Mouse (Mus musculus): ENCODE results near the gene Nckap1l. TPM values are rescaled to one million over a fixed set of nuclear protein-coding genes. Genes with fewer than 3 reads are reported as not detected.

Nckap1l gene
- polyA plus RNA-seq, 1 experiment from 2014 or later = 2.7 TPM

- Histone ChIP-seq H3K9me3 (no peaks in the 10 kb centered on the region), H3K27ac (no peak overlapping the region), H3K4me1 (replicated peaks) (peaks cover 18% of the 10 kb centered on the region), H3K27me3 (ENCODE audit: insufficient read depth, poor library complexity, severe bottlenecking) (no peaks in the 10 kb centered on the region), H3K4me3 (no peak overlapping the region), H3K36me3 (no peaks in the 10 kb centered on the region)
- WGBS = 86% methylated on average over 2 of the region's 2 CpGs
- no peak for DNase-seq (ENCODE audit: low spot score)
Measured at GRCm38 (mm10) chr15:103480129-103480528, 26.5 kb downstream of the Nckap1l start.

GRCm38 (mm10) chr15:103482488-103482887, 28.9 kb downstream of the Nckap1l start:
- Histone ChIP-seq H3K27me3 (ENCODE audit: insufficient read depth, poor library complexity, severe bottlenecking) (no peaks in the 10 kb centered on the region), H3K4me1 (replicated peaks) (peaks cover 18% of the 10 kb centered on the region), H3K36me3 (no peaks in the 10 kb centered on the region), H3K9me3 (no peaks in the 10 kb centered on the region), H3K4me3 (no peak overlapping the region), H3K27ac (peak overlapping the region; percentile 40; the same call in 1 of the 2 replicates)
- WGBS = 0% methylated on average over 1 of the region's 1 CpGs
- peak; percentile 54 for DNase-seq (ENCODE audit: low spot score)

GRCm38 (mm10) chr15:103484490-103484889, 30.9 kb downstream of the Nckap1l start:
- WGBS = 47% methylated on average over 2 of the region's 2 CpGs
- peaks cover 11% of the 10 kb centered on the region for H3K4me1 ChIP-seq (replicated peaks)
- no peaks in the 10 kb centered on the region for H3K27me3 ChIP-seq (ENCODE audit: insufficient read depth, poor library complexity, severe bottlenecking)
- no peak for DNase-seq (ENCODE audit: low spot score)
- no peak overlapping the region for H3K4me3 ChIP-seq
- no peaks in the 10 kb centered on the region for H3K9me3 ChIP-seq
- H3K27ac ChIP-seq = peak overlapping the region; percentile 29; the same call in 1 of the 2 replicates
- no peaks in the 10 kb centered on the region for H3K36me3 ChIP-seq

GRCm38 (mm10) chr15:103485106-103485505, 31.5 kb downstream of the Nckap1l start:
- Histone ChIP-seq H3K9me3 (no peaks in the 10 kb centered on the region), H3K27ac (no peak overlapping the region)
- WGBS = 61% methylated on average over 3 of the region's 3 CpGs

GRCm38 (mm10) chr15:103486658-103487057, 33.1 kb downstream of the Nckap1l start:
- WGBS = 74% methylated on average over 1 of the region's 1 CpGs
- H3K36me3 ChIP-seq = no peaks in the 10 kb centered on the region
- H3K27ac ChIP-seq = no peak overlapping the region
- H3K27me3 ChIP-seq (ENCODE audit: insufficient read depth, poor library complexity, severe bottlenecking) = no peaks in the 10 kb centered on the region
- no peak for DNase-seq (ENCODE audit: low spot score)
- peaks cover 11% of the 10 kb centered on the region for H3K4me1 ChIP-seq (replicated peaks)
- H3K9me3 ChIP-seq = no peaks in the 10 kb centered on the region
- H3K4me3 ChIP-seq = no peak overlapping the region

More at GRCm38 (mm10) chr15:103485106-103485505, 31.5 kb downstream of the Nckap1l start:
- Histone ChIP-seq H3K4me1 (replicated peaks) (peaks cover 11% of the 10 kb centered on the region), H3K27me3 (ENCODE audit: insufficient read depth, poor library complexity, severe bottlenecking) (no peaks in the 10 kb centered on the region), H3K4me3 (no peak overlapping the region), H3K36me3 (no peaks in the 10 kb centered on the region)
- DNase-seq (ENCODE audit: low spot score) = no peak

- H3K36me3 ChIP-seq = no peaks in the 10 kb centered on the region
- H3K4me1 ChIP-seq (replicated peaks) = peaks cover 15% of the 10 kb centered on the region
- H3K4me3 ChIP-seq = no peak overlapping the region
- DNase-seq (ENCODE audit: low spot score) = no peak
- H3K9me3 ChIP-seq = no peaks in the 10 kb centered on the region
- no peaks in the 10 kb centered on the region for H3K27me3 ChIP-seq (ENCODE audit: insufficient read depth, poor library complexity, severe bottlenecking)
- no peak overlapping the region for H3K27ac ChIP-seq
- WGBS = 64% methylated on average over 4 of the region's 4 CpGs
Measured at GRCm38 (mm10) chr15:103488336-103488735, 34.7 kb downstream of the Nckap1l start.

GRCm38 (mm10) chr15:103496204-103497140, 42.9 kb downstream of the Nckap1l start:
- H3K27ac ChIP-seq = no peak overlapping the region

GRCm38 (mm10) chr15:103498157-103498556, 44.6 kb downstream of the Nckap1l start:
- Histone ChIP-seq H3K27me3 (ENCODE audit: insufficient read depth, poor library complexity, severe bottlenecking) (peaks cover 31% of the 10 kb centered on the region), H3K9me3 (no peaks in the 10 kb centered on the region), H3K4me1 (replicated peaks) (peaks cover 35% of the 10 kb centered on the region), H3K27ac (no peak overlapping the region), H3K36me3 (no peaks in the 10 kb centered on the region), H3K4me3 (no peak overlapping the region)
- DNase-seq (ENCODE audit: low spot score) = no peak
- 45% methylated on average over 3 of the region's 3 CpGs for WGBS

More at GRCm38 (mm10) chr15:103496204-103497140, 42.9 kb downstream of the Nckap1l start:
- peaks cover 20% of the 10 kb centered on the region for H3K27me3 ChIP-seq (ENCODE audit: insufficient read depth, poor library complexity, severe bottlenecking)
- WGBS = 78% methylated on average over 10 of the region's 10 CpGs
- no peaks in the 10 kb centered on the region for H3K36me3 ChIP-seq
- H3K4me3 ChIP-seq = no peak overlapping the region
- H3K4me1 ChIP-seq (replicated peaks) = peaks cover 28% of the 10 kb centered on the region
- no peaks in the 10 kb centered on the region for H3K9me3 ChIP-seq
- no peak for DNase-seq (ENCODE audit: low spot score)

- Histone ChIP-seq H3K9me3 (no peaks in the 10 kb centered on the region), H3K4me3 (no peak overlapping the region), H3K27me3 (ENCODE audit: insufficient read depth, poor library complexity, severe bottlenecking) (peaks cover 56% of the 10 kb centered on the region), H3K4me1 (replicated peaks) (peaks cover 53% of the 10 kb centered on the region), H3K36me3 (no peaks in the 10 kb centered on the region), H3K27ac (no peak overlapping the region; the same call in 1 of the 2 replicates)
- WGBS = 72% methylated on average over 1 of the region's 1 CpGs
- DNase-seq (ENCODE audit: low spot score) = no peak
Measured at GRCm38 (mm10) chr15:103500723-103501122, 47.1 kb downstream of the Nckap1l start.

GRCm38 (mm10) chr15:103501186-103501585, 47.6 kb downstream of the Nckap1l start:
- 71% methylated on average over 2 of the region's 2 CpGs for WGBS
- Histone ChIP-seq H3K4me3 (no peak overlapping the region), H3K4me1 (replicated peaks) (peaks cover 53% of the 10 kb centered on the region), H3K27ac (no peak overlapping the region), H3K36me3 (no peaks in the 10 kb centered on the region), H3K27me3 (ENCODE audit: insufficient read depth, poor library complexity, severe bottlenecking) (peaks cover 58% of the 10 kb centered on the region), H3K9me3 (no peaks in the 10 kb centered on the region)
- DNase-seq (ENCODE audit: low spot score) = no peak

- Histone ChIP-seq H3K4me3 (peak within 1 kb of the TSS; percentile 75), H3K27ac (peak within 1 kb of the TSS; percentile 90), H3K9me3 (no peaks in the 10 kb centered on the region), H3K27me3 (ENCODE audit: insufficient read depth, poor library complexity, severe bottlenecking) (peaks cover 58% of the 10 kb centered on the region), H3K4me1 (replicated peaks) (peaks cover 43% of the 10 kb centered on the region), H3K36me3 (no peaks in the 10 kb centered on the region)
- peak; percentile 72 for DNase-seq (ENCODE audit: low spot score)
- under 1% methylated on average over 62 of the region's 63 CpGs for WGBS
Measured at GRCm38 (mm10) chr15:103502435-103503250, 49.0 kb downstream of the Nckap1l start, which contains the start of gene Pde1b. Gene Pde1b, plus strand, starts transcription at chr15:103503034.

GRCm38 (mm10) chr15:103503251-103503600, 49.6 kb downstream of the Nckap1l start:
- H3K4me3 ChIP-seq = peak overlapping the region; percentile 75
- H3K27ac ChIP-seq = peak overlapping the region; percentile 90
- WGBS = under 1% methylated on average over 15 of the region's 15 CpGs
- H3K4me1 ChIP-seq (replicated peaks) = peaks cover 37% of the 10 kb centered on the region
- H3K9me3 ChIP-seq = no peaks in the 10 kb centered on the region
- DNase-seq (ENCODE audit: low spot score) = no peak
- H3K27me3 ChIP-seq (ENCODE audit: insufficient read depth, poor library complexity, severe bottlenecking) = peaks cover 58% of the 10 kb centered on the region
- no peaks in the 10 kb centered on the region for H3K36me3 ChIP-seq

All from hindbrain, embryonic 10.5 days (tissue).